Mouse (Mus musculus) embryo, embryonic 11.5 days (tissue): ENCODE data around the gene Smpdl3a.

Experiments
- DNase-seq: peaks from one replicate; pipeline ENCODE4 v3.0.0-alpha.2; 2012; ENCODE audit warnings: low read depth, low spot score

Smpdl3a gene

GRCm38 (mm10) chr10:57794018-57794417 is at the start of gene Smpdl3a:
Smpdl3a (plus strand) TSS chr10:57794335.
- DNase-seq, result no peak

- no peak for DNase-seq
Measured at GRCm38 (mm10) chr10:57745452-57745851, 48.7 kb upstream of the Smpdl3a start.

GRCm38 (mm10) chr10:57747127-57747526 is 47.0 kb upstream of the Smpdl3a start:
- DNase-seq, result no peak

GRCm38 (mm10) chr10:57753343-57753742 is 40.8 kb upstream of the Smpdl3a start:
- no peak for DNase-seq

GRCm38 (mm10) chr10:57755201-57755736 is 38.9 kb upstream of the Smpdl3a start:
- DNase-seq, result no peak

- DNase-seq, result no peak
Measured at GRCm38 (mm10) chr10:57758999-57759398, 35.1 kb upstream of the Smpdl3a start.

- DNase-seq, result no peak
Measured at GRCm38 (mm10) chr10:57760694-57761093, 33.4 kb upstream of the Smpdl3a start.

GRCm38 (mm10) chr10:57763044-57763443 is 31.1 kb upstream of the Smpdl3a start:
- no peak for DNase-seq

GRCm38 (mm10) chr10:57783289-57784130 is 10.6 kb upstream of the Smpdl3a start:
- no peak for DNase-seq

- peak; percentile 54 for DNase-seq
Measured at GRCm38 (mm10) chr10:57784131-57784875, 9.8 kb upstream of the Smpdl3a start.

- no peak for DNase-seq
Measured at GRCm38 (mm10) chr10:57784876-57785150, 9.3 kb upstream of the Smpdl3a start, which contains the start of gene Fabp7. Fabp7 (plus strand) TSS chr10:57784881.

GRCm38 (mm10) chr10:57785552-57785951 is 8.6 kb upstream of the Smpdl3a start:
- no peak for DNase-seq

- no peak for DNase-seq
Measured at GRCm38 (mm10) chr10:57792957-57793356, 1.2 kb upstream of the Smpdl3a start.

GRCm38 (mm10) chr10:57794491-57795461 is 641 bp downstream of the Smpdl3a start:
- no peak for DNase-seq

- DNase-seq, result no peak
Measured at GRCm38 (mm10) chr10:57795542-57795941, 1.4 kb downstream of the Smpdl3a start.

- DNase-seq, result no peak
Measured at GRCm38 (mm10) chr10:57796057-57796456, 1.9 kb downstream of the Smpdl3a start.

- no peak for DNase-seq
Measured at GRCm38 (mm10) chr10:57799486-57799885, 5.4 kb downstream of the Smpdl3a start.

GRCm38 (mm10) chr10:57807754-57808153 is 13.6 kb downstream of the Smpdl3a start:
- DNase-seq, result no peak

GRCm38 (mm10) chr10:57812161-57812856 is 18.2 kb downstream of the Smpdl3a start:
- DNase-seq, result no peak

GRCm38 (mm10) chr10:57814295-57814694 is 20.2 kb downstream of the Smpdl3a start:
- no peak for DNase-seq

- DNase-seq, result no peak
Measured at GRCm38 (mm10) chr10:57815869-57816268, 21.7 kb downstream of the Smpdl3a start.
